Mouse (Mus musculus): ENCODE measurements around the gene Gm12248.
"Not testable (repeated sequence)": the region's sequence is repeated elsewhere in the genome, so short reads cannot be mapped to it uniquely, and the experiment has no call there.

The Gm12248 gene

GRCm38 (mm10) chr11:58102581-58103343, 9.8 kb upstream of the Gm12248 start:
- no peak for DNase-seq (ENCODE audit: low spot score)

DNA sequence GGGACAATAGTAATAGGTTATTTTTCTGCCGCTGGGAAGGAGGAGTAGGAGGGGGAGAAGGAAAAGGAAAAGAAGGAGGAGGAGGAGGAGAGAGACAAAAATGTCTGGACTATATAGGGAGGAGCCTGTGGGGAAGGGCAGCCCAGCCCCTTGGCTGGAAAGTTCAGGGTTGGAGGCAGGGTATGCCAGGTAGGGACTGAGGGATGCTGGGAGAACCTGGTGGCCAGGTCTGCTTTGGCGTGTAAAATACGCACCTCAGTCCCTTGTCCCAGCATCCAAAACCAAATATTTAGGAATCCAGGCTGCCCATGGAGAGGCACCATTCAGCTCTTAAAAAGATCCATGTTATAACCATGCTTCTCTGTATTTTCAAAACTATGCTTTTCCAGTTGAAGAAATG, 9.2 kb upstream of the Gm12248 start:
- DNase-seq (ENCODE audit: low spot score): no peak

- no peak for DNase-seq (ENCODE audit: low spot score)
Measured at GRCm38 (mm10) chr11:58101194-58101720, 8.3 kb upstream of the Gm12248 start.

DNA sequence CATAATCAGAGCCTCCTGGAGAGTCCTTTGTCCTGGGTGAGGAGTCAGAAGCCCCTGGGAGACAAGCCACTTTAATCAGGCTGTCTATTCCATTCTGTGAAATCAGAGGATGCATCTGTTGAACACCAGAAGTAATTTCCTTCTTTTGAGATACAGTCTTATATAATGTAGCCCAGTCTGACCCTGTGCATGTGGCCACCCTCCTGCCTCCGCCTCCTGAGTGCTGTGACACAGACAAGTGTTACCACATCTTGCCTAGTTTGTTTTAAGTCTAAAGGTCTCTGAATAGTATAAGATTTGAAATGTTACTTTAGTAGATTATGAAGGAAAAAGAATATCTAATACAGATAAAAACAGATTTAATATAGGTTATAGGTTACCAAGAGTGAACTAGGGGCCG, 7.1 kb upstream of the Gm12248 start:
- DNase-seq (ENCODE audit: low spot score): no peak

DNA sequence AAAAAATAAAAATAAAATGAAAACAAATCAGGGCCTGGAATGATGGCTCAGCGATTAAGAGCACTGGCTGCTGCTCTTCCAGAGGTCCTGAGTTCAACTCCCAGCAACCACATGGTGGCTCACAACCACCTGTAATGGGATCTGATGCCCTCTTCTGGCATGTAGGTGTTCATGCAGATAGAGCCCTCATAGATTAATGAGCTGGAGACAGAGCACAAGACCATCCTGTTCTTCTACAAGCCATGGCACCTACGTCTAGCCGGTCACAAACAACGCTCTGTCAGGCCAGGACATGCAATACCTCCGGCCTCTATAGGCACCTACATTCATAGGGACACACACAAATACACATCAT, 5.4 kb upstream of the Gm12248 start:
- not testable (repeated sequence) for DNase-seq (ENCODE audit: low spot score)

DNA sequence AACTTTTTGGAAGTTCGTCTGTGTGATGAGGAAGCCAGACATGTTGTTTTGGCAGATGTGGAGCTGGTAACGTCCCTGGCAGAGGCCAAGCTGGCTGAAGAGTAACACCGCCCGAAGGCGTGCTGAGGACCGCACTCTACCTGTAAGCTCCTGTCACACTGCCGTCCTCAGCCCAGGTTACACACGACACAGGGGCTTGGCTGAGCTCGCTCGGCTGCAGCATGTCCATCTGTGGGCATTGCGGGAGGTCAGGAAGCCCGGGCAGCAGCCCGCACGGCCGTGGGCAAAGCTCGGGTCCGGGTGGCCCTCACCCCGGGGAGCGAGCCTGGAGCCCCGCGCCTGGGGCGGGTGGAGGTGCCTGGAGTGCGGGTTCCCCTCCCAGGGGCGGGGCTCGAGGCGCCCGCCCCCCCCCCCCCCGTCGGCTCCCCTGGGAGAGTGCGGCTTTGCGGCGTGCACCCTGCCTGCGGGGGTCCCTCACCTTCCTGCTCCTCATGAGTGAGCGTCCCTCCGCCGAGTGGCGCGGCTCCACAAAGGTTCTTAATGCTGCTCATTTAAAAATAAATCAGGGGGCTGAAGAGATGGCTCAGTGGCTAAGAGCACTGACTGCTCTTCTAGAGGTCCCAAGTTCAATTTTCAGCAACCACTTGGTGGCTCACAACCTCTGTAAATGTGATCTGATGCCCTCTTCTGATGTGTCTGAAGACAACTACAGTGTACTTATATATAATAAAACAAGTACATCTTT, 4.9 kb upstream of the Gm12248 start:
- peak; percentile 29 for DNase-seq (ENCODE audit: low spot score)

DNA sequence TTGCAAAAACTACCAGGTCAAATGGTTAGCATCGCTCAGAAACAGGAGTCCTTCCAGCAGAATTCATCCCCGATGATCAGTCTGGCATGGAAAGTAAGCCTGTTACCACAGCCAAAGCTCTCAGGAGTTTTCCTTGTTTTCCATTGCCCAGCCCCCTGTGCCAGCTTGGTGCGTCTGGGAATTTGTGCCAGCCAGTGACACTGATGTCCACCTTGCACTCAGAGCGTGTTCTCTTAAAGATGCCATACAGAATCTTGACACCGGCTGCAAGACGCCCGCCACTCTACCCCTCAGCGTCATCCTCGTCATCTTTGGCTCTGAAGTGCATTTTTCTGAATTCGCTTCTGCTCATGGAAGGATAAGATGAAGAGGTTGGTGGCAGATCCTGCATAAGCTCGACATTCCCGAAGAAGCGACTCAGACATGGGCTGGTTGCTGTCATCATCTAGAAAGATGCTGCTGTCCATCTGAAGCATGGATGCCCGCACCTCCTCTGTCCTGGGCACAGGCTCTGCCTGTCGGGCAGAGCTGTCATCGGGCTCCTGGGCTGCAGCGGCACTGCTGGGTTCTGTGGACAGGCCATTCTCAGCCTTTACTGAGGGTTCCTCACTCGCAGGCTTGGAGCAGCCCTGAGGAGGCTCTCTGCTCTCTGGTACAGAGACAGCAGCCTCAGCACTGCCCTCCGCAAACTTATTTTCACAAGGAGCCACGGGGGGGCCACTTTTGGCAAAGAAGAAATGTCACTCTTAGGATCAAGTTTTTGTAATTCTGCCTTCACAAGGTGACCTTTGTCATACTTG, 4.1 kb upstream of the Gm12248 start:
- no peak for DNase-seq (ENCODE audit: low spot score)

DNA sequence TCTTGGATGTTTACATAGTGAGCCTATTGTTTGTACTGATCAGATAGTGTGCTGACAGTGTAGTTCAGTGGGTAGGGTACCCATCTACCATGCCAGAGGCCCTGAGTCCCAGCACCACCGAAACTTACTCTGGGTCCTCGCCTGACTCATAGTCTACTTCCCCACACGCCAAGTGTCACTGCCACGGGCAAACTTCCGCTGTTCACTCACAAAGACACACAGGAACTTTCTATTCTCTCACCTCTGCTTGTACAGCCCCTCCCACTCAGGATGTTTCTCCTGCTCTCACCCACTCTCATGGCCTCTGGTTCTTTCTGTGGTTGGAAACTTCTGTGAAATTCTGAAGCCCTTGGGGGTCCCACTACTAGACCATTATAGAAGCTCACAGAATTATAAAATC, 3.2 kb upstream of the Gm12248 start:
- DNase-seq (ENCODE audit: low spot score): no peak

DNA sequence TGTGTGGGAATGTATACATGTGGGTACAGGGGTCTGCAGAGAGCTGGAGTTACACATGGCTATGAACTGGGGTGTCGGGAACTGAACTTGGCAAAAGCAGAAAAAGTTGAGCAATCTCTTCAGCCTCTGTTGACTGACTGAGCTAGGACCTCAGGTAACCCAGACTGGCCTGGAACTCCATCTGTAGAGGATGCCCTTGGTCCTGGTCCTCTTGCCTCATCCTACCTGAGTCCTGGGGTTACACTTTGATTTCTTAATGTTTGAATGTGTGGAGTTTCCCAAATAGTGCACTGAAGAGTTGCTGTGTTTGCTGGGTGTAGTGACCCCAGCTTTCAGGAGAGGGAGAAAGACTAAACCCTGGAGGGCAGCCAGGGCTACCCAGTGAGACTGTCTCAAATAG, 2.6 kb upstream of the Gm12248 start:
- DNase-seq (ENCODE audit: low spot score): no peak

DNA sequence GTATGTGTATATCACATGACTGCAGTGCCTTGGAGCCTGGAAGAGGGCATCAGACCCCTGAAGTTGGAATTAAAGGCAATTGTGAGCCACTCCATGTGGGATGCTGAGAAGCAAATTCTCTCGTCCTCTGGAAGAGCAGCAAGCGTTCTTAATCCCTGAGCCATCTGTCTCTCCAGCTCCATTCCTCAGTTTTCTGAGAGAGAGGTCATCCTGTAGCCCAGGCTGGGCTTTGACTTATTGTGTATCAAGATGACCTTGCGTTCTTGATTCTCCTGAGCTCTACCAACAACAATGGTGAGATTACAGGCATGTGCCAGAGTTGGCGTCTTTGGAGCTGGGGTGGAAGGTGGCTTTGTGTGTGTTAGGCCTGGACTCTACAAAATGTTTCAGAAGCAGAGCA, 1.8 kb upstream of the Gm12248 start:
- DNase-seq (ENCODE audit: low spot score): no peak

- DNase-seq (ENCODE audit: low spot score): no peak
Measured at GRCm38 (mm10) chr11:58092541-58092940, 393 bp downstream of the Gm12248 start.

DNA sequence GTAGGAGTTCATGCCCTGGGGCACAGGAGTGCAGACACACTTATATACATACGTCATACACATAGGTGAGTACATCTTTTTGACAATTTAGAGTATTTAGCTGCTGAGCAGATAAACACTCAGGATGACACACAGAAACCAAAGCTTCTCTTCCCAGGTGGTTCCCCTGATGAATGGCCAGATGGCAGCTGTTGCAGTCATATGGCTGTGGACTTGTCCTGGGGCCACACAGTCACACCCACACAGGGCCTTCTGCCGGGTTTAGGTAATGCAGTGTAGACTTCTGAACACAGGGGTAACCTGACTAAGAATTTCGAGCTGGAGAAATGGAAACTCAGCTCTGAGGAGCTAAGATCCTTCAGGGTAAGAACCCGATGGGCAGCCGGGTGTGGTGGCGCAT, 11.2 kb downstream of the Gm12248 start:
- DNase-seq (ENCODE audit: low spot score): no peak

- DNase-seq (ENCODE audit: low spot score): no peak
Measured at GRCm38 (mm10) chr11:58077270-58077669, 15.7 kb downstream of the Gm12248 start.

DNA sequence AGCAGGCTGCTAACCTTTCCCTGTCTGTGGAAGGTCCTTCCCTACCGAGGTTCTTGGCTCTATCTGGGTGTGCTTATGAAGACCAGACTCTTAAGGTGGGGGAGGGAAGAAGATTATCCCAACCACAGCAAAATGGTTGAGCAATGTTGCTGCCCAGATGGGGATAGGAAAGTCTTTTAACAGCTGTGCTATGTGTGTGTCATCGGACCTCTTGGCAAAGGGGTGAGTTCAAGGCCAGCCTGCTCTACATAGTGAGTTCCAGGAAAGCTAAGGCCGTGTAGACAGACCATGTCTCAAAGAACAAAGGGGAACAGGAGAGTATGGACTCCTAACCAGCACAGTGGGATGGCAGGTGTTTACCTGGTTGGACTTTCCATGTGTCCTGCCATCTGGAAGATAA, 20.0 kb downstream of the Gm12248 start:
- no peak for DNase-seq (ENCODE audit: low spot score)

DNA sequence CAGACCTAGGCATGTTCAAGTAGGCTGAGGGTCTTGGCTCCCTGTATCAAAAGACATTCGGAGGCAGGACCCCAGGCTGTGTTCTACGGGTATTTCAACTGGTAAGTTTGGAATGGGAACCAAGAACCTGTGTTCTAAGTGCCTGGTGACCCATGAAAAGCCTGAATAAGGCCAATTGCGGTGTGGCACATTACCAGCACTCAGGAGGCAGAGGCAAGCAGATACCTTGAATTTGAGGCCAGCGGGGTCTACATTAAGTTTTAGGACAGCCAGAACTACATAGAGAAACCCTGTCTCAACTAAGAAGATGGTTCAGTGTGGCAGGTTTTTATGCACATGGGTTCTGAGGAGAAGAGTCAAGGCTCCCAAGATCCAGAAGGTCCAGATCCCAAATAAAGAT, 27.9 kb downstream of the Gm12248 start:
- DNase-seq (ENCODE audit: low spot score): no peak

- DNase-seq (ENCODE audit: low spot score): no peak
Measured at GRCm38 (mm10) chr11:58062586-58062985, 30.3 kb downstream of the Gm12248 start.

GRCm38 (mm10) chr11:58061218-58061617, 31.7 kb downstream of the Gm12248 start:
- not testable (repeated sequence) for DNase-seq (ENCODE audit: low spot score)

DNA sequence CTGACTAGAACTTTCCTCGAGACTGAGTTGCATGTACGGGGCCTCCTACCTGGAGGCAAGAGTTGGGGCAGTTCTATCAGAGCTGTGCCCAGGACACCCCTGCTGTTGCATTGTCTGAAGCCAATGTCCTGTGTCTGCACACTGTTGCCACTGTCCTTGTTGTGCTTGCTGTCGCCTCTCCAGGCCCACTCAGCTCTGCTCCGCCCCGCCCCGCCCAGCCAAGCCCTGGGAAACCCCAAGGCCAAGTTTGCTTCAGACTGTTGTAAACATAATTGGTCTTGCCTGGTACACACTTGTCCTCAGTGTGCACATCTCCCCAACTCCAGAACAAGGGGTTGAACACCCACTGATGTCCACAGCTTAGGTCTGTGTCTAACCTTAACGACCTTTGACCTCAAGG, 33.2 kb downstream of the Gm12248 start:
- DNase-seq (ENCODE audit: low spot score): peak; percentile 69

GRCm38 (mm10) chr11:58057455-58057854, 35.5 kb downstream of the Gm12248 start:
- no peak for DNase-seq (ENCODE audit: low spot score)

- DNase-seq (ENCODE audit: low spot score): no peak
Measured at GRCm38 (mm10) chr11:58046438-58046837, 46.5 kb downstream of the Gm12248 start.

GRCm38 (mm10) chr11:58042861-58043431, 50.0 kb downstream of the Gm12248 start:
- no peak for DNase-seq (ENCODE audit: low spot score)

DNA sequence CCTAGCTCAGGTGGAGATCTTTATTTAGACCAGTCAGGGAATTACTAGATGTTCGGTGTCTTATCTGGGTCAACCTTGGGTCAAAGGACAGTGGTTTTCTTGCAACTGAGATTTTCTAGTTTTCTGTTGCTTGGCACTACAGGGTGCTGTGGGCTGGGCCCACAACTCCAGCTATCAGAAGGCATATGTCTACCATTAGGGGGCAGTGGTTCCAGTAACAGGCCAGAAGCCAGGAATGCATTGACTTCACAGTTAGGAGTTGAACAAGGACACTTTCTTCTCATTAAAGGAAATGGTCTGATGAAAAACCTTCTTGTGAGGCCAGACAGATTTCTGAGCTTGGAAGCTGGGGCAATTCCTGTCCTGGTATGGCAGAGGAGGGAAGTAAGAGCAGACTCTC, 53.9 kb downstream of the Gm12248 start:
- DNase-seq (ENCODE audit: low spot score): no peak

Data from ovary, postnatal 36 days (tissue).